Mouse (Mus musculus) limb, embryonic 14.5 days (tissue): ENCODE data around the gene Olfr328. TPM values are rescaled to one million over a fixed set of nuclear protein-coding genes. Genes with fewer than 3 reads are reported as not detected.

Source experiments
- polyA plus RNA-seq, 2 experiments: library from polyadenylated mRNA; depleted of rRNA in 1 of 2; stranded (reverse) in 1 of 2; unstranded in 1 of 2; fragments of >200 nt; fragmentation: Nextera tagmentation in 1 of 2; extraction: Ambion mirVana in 1 of 2; gene quantifications; 2 replicates each; pipeline versions ENCODE4 v1.2.1 to v1.2.3; 2012 to 2014

The Olfr328 gene
- polyA plus RNA-seq, 2 experiments, result 0.01 to 0.11 TPM

Other genes starting within 250 kb of the Olfr328 start
- gene Zfp692, start 248.6 kb downstream of the Olfr328 start, polyA plus RNA-seq (2012; rRNA removed), result 66.0 and 74.7 TPM in 2 replicates
- gene Zfp692, start 248.6 kb downstream of the Olfr328 start, polyA plus RNA-seq (2014; fragmentation: Nextera tagmentation; extraction: Ambion mirVana), result 18.3 and 18.8 TPM in 2 replicates
- gene Zfp672, start 225.3 kb downstream of the Olfr328 start, polyA plus RNA-seq (2012; rRNA removed), result 35.2 and 44.3 TPM in 2 replicates
- 40.7 and 42.4 TPM in 2 replicates for gene Zfp672, start 225.3 kb downstream of the Olfr328 start, polyA plus RNA-seq (2014; fragmentation: Nextera tagmentation; extraction: Ambion mirVana)
- gene Sh3bp5l, start 224.9 kb downstream of the Olfr328 start, polyA plus RNA-seq (2012; rRNA removed), result 25.6 and 30.7 TPM in 2 replicates
- 24.4 and 28.5 TPM in 2 replicates for gene Sh3bp5l, start 224.9 kb downstream of the Olfr328 start, polyA plus RNA-seq (2014; fragmentation: Nextera tagmentation; extraction: Ambion mirVana)
- 0.06 and 0.44 TPM in 2 replicates for gene Lypd8, start 176.6 kb downstream of the Olfr328 start, polyA plus RNA-seq (2012; rRNA removed)
- not detected in 2 replicates for gene Lypd8, start 176.6 kb downstream of the Olfr328 start, polyA plus RNA-seq (2014; fragmentation: Nextera tagmentation; extraction: Ambion mirVana)
- gene 1810065E05Rik, start 134.5 kb downstream of the Olfr328 start, polyA plus RNA-seq (2012; rRNA removed), result not detected in 2 replicates
- gene 1810065E05Rik, start 134.5 kb downstream of the Olfr328 start, polyA plus RNA-seq (2014; fragmentation: Nextera tagmentation; extraction: Ambion mirVana), result not detected in 2 replicates
- gene Gm12253, start 123.1 kb downstream of the Olfr328 start, polyA plus RNA-seq (2012; rRNA removed), result not detected in 2 replicates
- gene Gm12253, start 123.1 kb downstream of the Olfr328 start, polyA plus RNA-seq (2014; fragmentation: Nextera tagmentation; extraction: Ambion mirVana), result not detected in 2 replicates
- not detected in 2 replicates for gene Lypd9, start 102.7 kb downstream of the Olfr328 start, polyA plus RNA-seq (2012; rRNA removed)
- gene Lypd9, start 102.7 kb downstream of the Olfr328 start, polyA plus RNA-seq (2014; fragmentation: Nextera tagmentation; extraction: Ambion mirVana), result not detected in 2 replicates
- gene Olfr30, start 93.4 kb downstream of the Olfr328 start, polyA plus RNA-seq (2012; rRNA removed), result not detected in 2 replicates
- gene Olfr30, start 93.4 kb downstream of the Olfr328 start, polyA plus RNA-seq (2014; fragmentation: Nextera tagmentation; extraction: Ambion mirVana), result not detected in 2 replicates
- not detected in 2 replicates for gene Olfr332, start 63.1 kb downstream of the Olfr328 start, polyA plus RNA-seq (2012; rRNA removed)
- gene Olfr332, start 63.1 kb downstream of the Olfr328 start, polyA plus RNA-seq (2014; fragmentation: Nextera tagmentation; extraction: Ambion mirVana), result not detected in 2 replicates
- not detected in 2 replicates for gene Olfr331, start 53.1 kb downstream of the Olfr328 start, polyA plus RNA-seq (2012; rRNA removed)
- gene Olfr331, start 53.1 kb downstream of the Olfr328 start, polyA plus RNA-seq (2014; fragmentation: Nextera tagmentation; extraction: Ambion mirVana), result not detected in 2 replicates
- gene Olfr330, start 20.8 kb downstream of the Olfr328 start, polyA plus RNA-seq (2012; rRNA removed), result 0.06 TPM in 1 of 2 replicates, not detected in the other
- gene Olfr330, start 20.8 kb downstream of the Olfr328 start, polyA plus RNA-seq (2014; fragmentation: Nextera tagmentation; extraction: Ambion mirVana), result not detected in 2 replicates
- gene Olfr329-ps, start 9.2 kb downstream of the Olfr328 start, polyA plus RNA-seq (2012; rRNA removed), result 0.09 TPM in 1 of 2 replicates, not detected in the other
- gene Olfr329-ps, start 9.2 kb downstream of the Olfr328 start, polyA plus RNA-seq (2014; fragmentation: Nextera tagmentation; extraction: Ambion mirVana), result not detected in 2 replicates
- 0.09 and 0.15 TPM in 2 replicates for gene Olfr224, start 14.9 kb upstream of the Olfr328 start, polyA plus RNA-seq (2012; rRNA removed)
- gene Olfr224, start 14.9 kb upstream of the Olfr328 start, polyA plus RNA-seq (2014; fragmentation: Nextera tagmentation; extraction: Ambion mirVana), result not detected in 2 replicates
- not detected in 2 replicates for gene Olfr325, start 22.1 kb upstream of the Olfr328 start, polyA plus RNA-seq (2012; rRNA removed)
- gene Olfr325, start 22.1 kb upstream of the Olfr328 start, polyA plus RNA-seq (2014; fragmentation: Nextera tagmentation; extraction: Ambion mirVana), result not detected in 2 replicates
- gene Olfr324, start 39.5 kb upstream of the Olfr328 start, polyA plus RNA-seq (2012; rRNA removed), result not detected in 2 replicates
- not detected in 2 replicates for gene Olfr324, start 39.5 kb upstream of the Olfr328 start, polyA plus RNA-seq (2014; fragmentation: Nextera tagmentation; extraction: Ambion mirVana)
- gene 2210407C18Rik, start 60.4 kb upstream of the Olfr328 start, polyA plus RNA-seq (2012; rRNA removed), result not detected in 2 replicates
- gene 2210407C18Rik, start 60.4 kb upstream of the Olfr328 start, polyA plus RNA-seq (2014; fragmentation: Nextera tagmentation; extraction: Ambion mirVana), result not detected in 2 replicates
- gene Olfr323, start 74.9 kb upstream of the Olfr328 start, polyA plus RNA-seq (2012; rRNA removed), result not detected in 2 replicates
- gene Olfr323, start 74.9 kb upstream of the Olfr328 start, polyA plus RNA-seq (2014; fragmentation: Nextera tagmentation; extraction: Ambion mirVana), result not detected in 2 replicates
- 0.06 and 0.14 TPM in 2 replicates for gene Trim58, start 84.8 kb upstream of the Olfr328 start, polyA plus RNA-seq (2012; rRNA removed)
- gene Trim58, start 84.8 kb upstream of the Olfr328 start, polyA plus RNA-seq (2014; fragmentation: Nextera tagmentation; extraction: Ambion mirVana), result not detected in 2 replicates
- gene Olfr322, start 103.1 kb upstream of the Olfr328 start, polyA plus RNA-seq (2012; rRNA removed), result not detected in 2 replicates
- gene Olfr322, start 103.1 kb upstream of the Olfr328 start, polyA plus RNA-seq (2014; fragmentation: Nextera tagmentation; extraction: Ambion mirVana), result not detected in 2 replicates
- gene Olfr320, start 125.5 kb upstream of the Olfr328 start, polyA plus RNA-seq (2012; rRNA removed), result not detected in 2 replicates
- not detected in 2 replicates for gene Olfr320, start 125.5 kb upstream of the Olfr328 start, polyA plus RNA-seq (2014; fragmentation: Nextera tagmentation; extraction: Ambion mirVana)
- not detected in 2 replicates for gene Olfr319, start 143.5 kb upstream of the Olfr328 start, polyA plus RNA-seq (2012; rRNA removed)
- not detected in 2 replicates for gene Olfr319, start 143.5 kb upstream of the Olfr328 start, polyA plus RNA-seq (2014; fragmentation: Nextera tagmentation; extraction: Ambion mirVana)
- not detected in 2 replicates for gene Olfr318, start 168.4 kb upstream of the Olfr328 start, polyA plus RNA-seq (2012; rRNA removed)
- gene Olfr318, start 168.4 kb upstream of the Olfr328 start, polyA plus RNA-seq (2014; fragmentation: Nextera tagmentation; extraction: Ambion mirVana), result not detected in 2 replicates
- gene Olfr317, start 183.6 kb upstream of the Olfr328 start, polyA plus RNA-seq (2012; rRNA removed), result not detected in 2 replicates
- gene Olfr317, start 183.6 kb upstream of the Olfr328 start, polyA plus RNA-seq (2014; fragmentation: Nextera tagmentation; extraction: Ambion mirVana), result not detected in 2 replicates
- gene Olfr316, start 197.1 kb upstream of the Olfr328 start, polyA plus RNA-seq (2012; rRNA removed), result not detected in 2 replicates
- not detected in 2 replicates for gene Olfr316, start 197.1 kb upstream of the Olfr328 start, polyA plus RNA-seq (2014; fragmentation: Nextera tagmentation; extraction: Ambion mirVana)
- gene Olfr315, start 217.6 kb upstream of the Olfr328 start, polyA plus RNA-seq (2012; rRNA removed), result not detected in 2 replicates
- not detected in 2 replicates for gene Olfr315, start 217.6 kb upstream of the Olfr328 start, polyA plus RNA-seq (2014; fragmentation: Nextera tagmentation; extraction: Ambion mirVana)
- not detected in 2 replicates for gene Olfr314, start 227.3 kb upstream of the Olfr328 start, polyA plus RNA-seq (2012; rRNA removed)
- not detected in 2 replicates for gene Olfr314, start 227.3 kb upstream of the Olfr328 start, polyA plus RNA-seq (2014; fragmentation: Nextera tagmentation; extraction: Ambion mirVana)
- not detected in 2 replicates for gene Fam183b, start 246.3 kb upstream of the Olfr328 start, polyA plus RNA-seq (2012; rRNA removed)
- gene Fam183b, start 246.3 kb upstream of the Olfr328 start, polyA plus RNA-seq (2014; fragmentation: Nextera tagmentation; extraction: Ambion mirVana), result not detected in 2 replicates